Comparison of ENCODE assay signal across 8 mouse cellular contexts in the genomic region with DNA sequence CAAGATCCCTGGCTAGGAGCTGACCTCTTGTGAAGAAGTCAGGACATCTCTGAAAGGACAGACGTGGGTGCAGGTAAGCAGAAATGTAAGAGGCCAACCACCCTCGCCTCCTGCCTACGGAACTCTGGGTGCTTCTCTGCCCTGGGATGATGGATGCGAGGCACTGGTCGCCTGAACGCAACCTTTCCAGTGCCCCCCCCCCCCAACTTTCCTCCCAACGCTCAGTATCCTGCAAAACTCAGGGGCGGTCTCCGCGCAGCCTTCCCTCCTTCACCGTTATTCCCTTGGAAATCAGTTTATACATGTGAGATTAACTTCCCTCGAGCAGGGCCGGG. TPM values are rescaled to one million over a fixed set of nuclear protein-coding genes. Genes with fewer than 3 reads are reported as not detected.
DNase-seq lines count a peak whose midpoint lies in the region; ATAC-seq and TF ChIP-seq lines count a peak whose summit lies in the region.

No protein-coding gene starts in this region.

- H3K4me2 ChIP-seq in heart, embryonic 12.5 days, result peak overlapping the region; percentile 85
- H3K4me2 ChIP-seq in forebrain, embryonic 15.5 days (replicated peaks), result peak overlapping the region; percentile 39
- H3K4me2 ChIP-seq in liver, embryonic 13.5 days, result peak overlapping the region; percentile 48

- peak overlapping the region; percentile 86 for H3K9ac ChIP-seq in heart, embryonic 12.5 days
- H3K9ac ChIP-seq in forebrain, embryonic 15.5 days (replicated peaks), result no peak overlapping the region
- peak overlapping the region; percentile 53; the same call in 1 of the 2 replicates for H3K9ac ChIP-seq in liver, embryonic 13.5 days

- H3K36me3 ChIP-seq in heart, embryonic 12.5 days, result no peaks in the 10 kb centered on the region
- H3K36me3 ChIP-seq in E14TG2a.4 (ENCODE audit: insufficient read depth, low read length), result no peaks in the 10 kb centered on the region
- H3K36me3 ChIP-seq in forebrain, embryonic 15.5 days, result no peaks in the 10 kb centered on the region
- no peaks in the 10 kb centered on the region for H3K36me3 ChIP-seq in liver, embryonic 13.5 days

- ATAC-seq in heart, embryonic 12.5 days (ENCODE audit: insufficient number of reproducible peaks, low FRiP score), result no peak
- ATAC-seq in forebrain, embryonic 15.5 days (replicated peaks), result no peak
- no peak for ATAC-seq in liver, embryonic 13.5 days (ENCODE audit: low read depth)

- H3K4me1 ChIP-seq in heart, embryonic 12.5 days (replicated peaks), result peaks cover 46% of the 10 kb centered on the region
- peaks cover 67% of the 10 kb centered on the region for H3K4me1 ChIP-seq in E14TG2a.4 (replicated peaks; ENCODE audit: low read depth, low read length)
- peaks cover 66% of the 10 kb centered on the region for H3K4me1 ChIP-seq in forebrain, embryonic 15.5 days
- peaks cover 18% of the 10 kb centered on the region for H3K4me1 ChIP-seq in liver, embryonic 13.5 days (replicated peaks)

- H3K27ac ChIP-seq in heart, embryonic 12.5 days (ENCODE audit: poor library complexity, severe bottlenecking), result peak overlapping the region; percentile 86
- no peak overlapping the region for H3K27ac ChIP-seq in forebrain, embryonic 15.5 days (replicated peaks)
- H3K27ac ChIP-seq in liver, embryonic 13.5 days, result peak overlapping the region; percentile 43; the same call in 1 of the 2 replicates

- peak overlapping the region; percentile 55 for H3K4me3 ChIP-seq in heart, embryonic 12.5 days
- peak overlapping the region; percentile 61 for H3K4me3 ChIP-seq in E14TG2a.4 (replicated peaks; ENCODE audit: low read length)
- H3K4me3 ChIP-seq in forebrain, embryonic 15.5 days, result peak overlapping the region; percentile 27
- peak overlapping the region; percentile 42 for H3K4me3 ChIP-seq in liver, embryonic 13.5 days (replicated peaks)

- no peak for TF ChIP-seq CTCF in E14TG2a.4 (conservative IDR thresholded peaks at IDR 0.05; ENCODE audit: low read length)

- no peaks in the 10 kb centered on the region for H3K9me3 ChIP-seq in heart, embryonic 12.5 days (replicated peaks)
- no peaks in the 10 kb centered on the region for H3K9me3 ChIP-seq in E14TG2a.4 (ENCODE audit: low read length)
- no peaks in the 10 kb centered on the region for H3K9me3 ChIP-seq in forebrain, embryonic 15.5 days
- no peaks in the 10 kb centered on the region for H3K9me3 ChIP-seq in liver, embryonic 13.5 days (replicated peaks)

- no peak for DNase-seq in heart, adult 9 months (ENCODE audit: low spot score in 2 of 2)
- DNase-seq in liver, embryonic 13.5 days, result no peak
- no peak for DNase-seq in frontal cortex, postnatal 36 days (ENCODE audit: low spot score in 2 of 2)
- DNase-seq in frontal cortex, postnatal 25 days (ENCODE audit: low spot score in 2 of 2), result no peak
- no peak for DNase-seq in cerebellum, adult 9-11 months

- under 1% methylated on average over 13 of the region's 13 CpGs for WGBS in heart, embryonic 12.5 days
- 2% methylated on average over 13 of the region's 13 CpGs for WGBS in forebrain, embryonic 15.5 days
- 2% methylated on average over 13 of the region's 13 CpGs for WGBS in liver, embryonic 13.5 days (ENCODE audit: insufficient replicate concordance)

- peaks cover 49% of the 10 kb centered on the region for H3K27me3 ChIP-seq in heart, embryonic 12.5 days (replicated peaks)
- peaks cover 81% of the 10 kb centered on the region for H3K27me3 ChIP-seq in E14TG2a.4 (ENCODE audit: insufficient read depth, low read length)
- peaks cover 72% of the 10 kb centered on the region for H3K27me3 ChIP-seq in forebrain, embryonic 15.5 days
- H3K27me3 ChIP-seq in liver, embryonic 13.5 days, result peaks cover 85% of the 10 kb centered on the region

RNA-seq across cellular contexts. Expression of gene Pdgfra, which starts 1.5 kb away (rescaled TPM):
- polyA plus RNA-seq in heart, embryonic 12.5 days (2016; fragmentation: Nextera tagmentation; extraction: Ambion mirVana), result 41.2 and 41.3 TPM in 2 replicates
- 7.6 and 8.4 TPM in 2 replicates for polyA plus RNA-seq in forebrain, embryonic 15.5 days (2015; fragmentation: Nextera tagmentation; extraction: Ambion mirVana)
- 2.6 and 3.3 TPM in 2 replicates for polyA plus RNA-seq in liver, embryonic 13.5 days (2015; fragmentation: Nextera tagmentation; extraction: Ambion mirVana)
